Mouse (Mus musculus) liver, embryonic 11.5 days (tissue): ENCODE measurements around the gene Cacna1s. TPM values are rescaled to one million over a fixed set of nuclear protein-coding genes. Genes with fewer than 3 reads are reported as not detected.

Experiments used
- ATAC-seq: fragments of 200-750 bp; cut with Nextera tagmentation; replicated peaks from 2 replicates; pipeline ENCODE4 v1.8.0; 2017; ENCODE audit warnings: moderate number of reproducible peaks, mild to moderate bottlenecking, moderate TSS enrichment, moderate library complexity; ENCODE audit not compliant: low FRiP score
- DNase-seq: peaks from one replicate; pipeline ENCODE4 v3.0.0-alpha.2; 2017; ENCODE audit warnings: low spot score
- H3K27ac ChIP-seq: fragments of 300-500 bp; sonication (generic); 2 replicates; pipeline ENCODE4 v1.5.1; 2014; ENCODE audit warnings: mild to moderate bottlenecking, low read depth, low read length, control low read depth
- H3K27me3 ChIP-seq: fragments of 300-500 bp; sonication (generic); replicated peaks from 2 replicates; pipeline ENCODE4 v1.6.1; 2014; ENCODE audit warnings: low read length, mixed read lengths; ENCODE audit not compliant: control insufficient read depth, insufficient read depth
- H3K36me3 ChIP-seq: fragments of 300-500 bp; sonication (generic); 2 replicates; pipeline ENCODE4 v1.6.1; 2014; ENCODE audit warnings: mild to moderate bottlenecking, low read length, moderate library complexity, mixed read lengths; ENCODE audit not compliant: control insufficient read depth, insufficient read depth
- H3K4me1 ChIP-seq: fragments of 300-500 bp; sonication (generic); replicated peaks from 2 replicates; pipeline ENCODE4 v1.6.1; 2014; ENCODE audit warnings: low read length, mixed read lengths; ENCODE audit not compliant: control insufficient read depth, insufficient read depth
- H3K4me2 ChIP-seq: fragments of 300-500 bp; sonication (generic); 2 replicates; pipeline ENCODE4 v1.6.1; 2014; ENCODE audit warnings: mild to moderate bottlenecking, control low read depth, moderate library complexity
- H3K4me3 ChIP-seq: fragments of 300-500 bp; sonication (generic); 2 replicates; pipeline ENCODE4 v1.5.1; 2014; ENCODE audit warnings: low read depth, low read length, control low read depth
- H3K9ac ChIP-seq: fragments of 300-500 bp; sonication (generic); 2 replicates; pipeline ENCODE4 v1.6.1; 2014; ENCODE audit warnings: low read depth, low read length, control low read depth
- H3K9me3 ChIP-seq: fragments of 300-500 bp; sonication (generic); 2 replicates; pipeline ENCODE4 v1.6.1; 2016; ENCODE audit warnings: low read length, inconsistent platforms, mixed read lengths; ENCODE audit not compliant: control insufficient read depth
- WGBS: fragments of 180-500 bp; shearing (Covaris S2); extraction: QIAGEN DNeasy Blood & Tissue Kit; methylation state at CpG from one replicate; pipeline ENCODE4 v1.1.7; 2014; 5-methylcytosine and 5-hydroxymethylcytosine counted together
- polyA plus RNA-seq: library from polyadenylated mRNA; unstranded; fragments of >200 nt; fragmentation: Nextera tagmentation; extraction: Ambion mirVana; gene quantifications from 2 replicates; pipeline ENCODE4 v1.2.1, GENCODE M21; 2014

Gene Cacna1s
- polyA plus RNA-seq, 1 experiment from 2014 or later, result 0.45 TPM

DNA sequence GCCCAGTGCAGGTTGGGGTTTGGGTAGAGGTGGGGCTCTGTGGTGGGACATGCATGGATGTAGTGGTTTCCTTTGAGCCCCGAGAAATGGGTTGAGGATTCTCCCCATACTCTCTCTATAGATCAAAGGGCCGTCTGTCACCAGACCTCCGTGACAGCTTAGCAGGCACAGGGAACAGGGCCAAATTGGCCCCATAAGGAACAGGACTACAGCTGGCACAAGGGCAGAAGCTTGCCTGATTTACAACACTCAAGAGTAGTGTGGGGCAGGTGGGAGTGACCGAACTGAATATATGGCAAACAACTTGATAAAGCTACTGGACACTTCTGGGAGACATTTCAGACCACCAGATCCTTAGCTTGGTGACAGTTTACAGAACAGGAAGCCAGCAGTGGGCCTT, 52.2 kb downstream of the Cacna1s start:
- no peak overlapping the region for H3K4me2 ChIP-seq
- peaks cover 38% of the 10 kb centered on the region for H3K4me1 ChIP-seq
- WGBS, result 49% methylated on average over 4 of the region's 4 CpGs
- ATAC-seq, result no peak
- H3K9ac ChIP-seq, result no peak overlapping the region
- H3K4me3 ChIP-seq, result no peak overlapping the region
- H3K27ac ChIP-seq, result no peak overlapping the region
- no peaks in the 10 kb centered on the region for H3K27me3 ChIP-seq
- no peaks in the 10 kb centered on the region for H3K36me3 ChIP-seq
- no peaks in the 10 kb centered on the region; the same call in 1 of the 2 replicates for H3K9me3 ChIP-seq
- no peak for DNase-seq

DNA sequence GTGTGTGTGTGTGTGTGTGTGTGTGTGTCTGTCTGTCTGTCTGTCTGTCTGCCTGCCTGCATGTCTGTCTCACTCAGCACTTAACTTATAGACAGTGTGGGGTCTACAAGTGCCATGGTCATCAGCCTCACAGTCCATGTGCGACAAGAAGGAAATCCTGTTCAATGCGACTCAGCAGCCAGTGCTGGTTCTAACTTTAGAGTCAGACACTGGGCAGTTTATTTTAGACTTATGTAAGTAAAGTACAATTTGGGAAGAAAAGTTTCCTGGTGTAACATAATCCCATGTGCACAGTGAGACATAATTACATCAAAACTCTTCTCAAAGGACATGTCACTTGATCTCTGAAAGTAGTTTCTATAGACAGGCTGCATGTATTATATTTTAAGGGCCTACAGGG, 56.9 kb downstream of the Cacna1s start:
- Histone ChIP-seq H3K4me2 (no peak overlapping the region), H3K27me3 (no peaks in the 10 kb centered on the region), H3K4me3 (no peak overlapping the region), H3K9ac (no peak overlapping the region), H3K36me3 (no peaks in the 10 kb centered on the region), H3K27ac (no peak overlapping the region), H3K4me1 (peaks cover 7% of the 10 kb centered on the region), H3K9me3 (no peaks in the 10 kb centered on the region)
- WGBS, result 54% methylated on average over 2 of the region's 2 CpGs
- DNase-seq (no peak), ATAC-seq (no peak)

DNA sequence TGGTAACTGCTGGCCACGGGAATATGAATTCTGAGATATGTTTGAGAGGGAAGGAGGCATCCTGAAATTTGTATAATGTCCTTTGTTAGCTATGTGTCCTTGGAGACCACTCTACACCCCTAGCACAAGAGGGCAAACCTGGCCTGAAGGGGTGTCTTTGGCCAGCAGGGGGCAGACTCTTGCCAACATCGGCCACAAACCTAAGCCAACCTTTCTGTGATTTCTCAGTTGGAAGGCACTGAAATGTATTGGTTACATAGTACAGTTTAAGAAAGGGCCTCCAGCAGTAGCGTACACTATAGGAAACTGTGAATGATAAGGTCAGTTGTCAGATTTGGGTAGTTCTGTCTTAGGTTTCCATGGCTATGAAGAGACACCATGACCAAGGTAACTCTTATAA, 63.6 kb downstream of the Cacna1s start:
- ATAC-seq, result no peak
- no peaks in the 10 kb centered on the region for H3K36me3 ChIP-seq
- H3K9me3 ChIP-seq, result no peaks in the 10 kb centered on the region
- peaks cover 16% of the 10 kb centered on the region for H3K4me1 ChIP-seq
- no peak overlapping the region for H3K27ac ChIP-seq
- H3K27me3 ChIP-seq, result no peaks in the 10 kb centered on the region; the same call in 1 of the 2 replicates
- H3K9ac ChIP-seq, result no peak overlapping the region
- no peak overlapping the region for H3K4me2 ChIP-seq
- no peak overlapping the region for H3K4me3 ChIP-seq
- 12% methylated on average over 3 of the region's 3 CpGs for WGBS
- DNase-seq, result no peak

DNA sequence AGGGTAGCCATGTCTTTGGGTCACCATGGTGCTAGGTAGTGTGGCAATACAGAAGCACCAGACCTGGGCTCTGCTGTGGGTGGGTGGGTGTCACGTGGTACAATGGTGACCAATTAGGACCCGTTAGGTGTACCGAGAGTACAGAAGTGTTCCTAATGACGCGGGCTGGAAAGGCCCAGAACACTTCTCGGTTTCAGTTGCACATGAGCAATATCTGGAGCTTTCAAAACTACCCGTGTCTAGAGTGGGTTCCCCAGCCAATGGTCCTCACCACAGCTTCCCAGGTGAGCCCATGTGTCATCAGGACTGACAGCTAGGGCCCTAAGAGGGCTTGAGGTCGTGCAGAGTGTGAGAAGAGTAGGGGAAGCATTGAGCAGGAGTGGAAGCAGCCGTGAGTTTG, 64.5 kb downstream of the Cacna1s start:
- Histone ChIP-seq H3K4me2 (no peak overlapping the region), H3K9me3 (no peaks in the 10 kb centered on the region), H3K27ac (no peak overlapping the region), H3K9ac (no peak overlapping the region), H3K36me3 (no peaks in the 10 kb centered on the region), H3K27me3 (no peaks in the 10 kb centered on the region; the same call in 1 of the 2 replicates), H3K4me1 (peaks cover 16% of the 10 kb centered on the region), H3K4me3 (no peak overlapping the region)
- ATAC-seq, result no peak
- 76% methylated on average over 9 of the region's 9 CpGs for WGBS
- no peak for DNase-seq

DNA sequence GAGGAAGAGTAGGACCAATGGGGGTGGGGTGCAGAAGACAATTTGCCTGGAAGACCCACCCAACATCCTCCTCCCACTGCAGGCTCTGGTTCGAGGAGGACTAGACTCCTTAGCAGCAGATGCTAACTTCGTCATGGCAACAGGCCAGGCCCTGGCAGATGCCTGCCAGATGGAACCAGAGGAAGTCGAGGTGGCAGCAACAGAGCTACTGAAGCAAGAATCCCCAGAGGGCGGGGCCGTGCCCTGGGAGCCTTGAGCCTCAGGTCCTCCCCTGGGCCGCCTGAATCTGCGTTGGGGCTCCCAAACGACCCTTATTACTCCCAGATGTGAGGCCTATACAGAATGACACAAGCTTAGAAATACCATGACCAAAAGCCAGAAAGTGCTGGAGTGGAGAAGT, 66.3 kb downstream of the Cacna1s start:
- no peak overlapping the region for H3K4me2 ChIP-seq
- no peak for ATAC-seq
- no peak for DNase-seq
- H3K27me3 ChIP-seq, result no peaks in the 10 kb centered on the region; the same call in 1 of the 2 replicates
- WGBS, result 49% methylated on average over 8 of the region's 8 CpGs
- no peak overlapping the region for H3K9ac ChIP-seq
- no peaks in the 10 kb centered on the region for H3K36me3 ChIP-seq
- H3K27ac ChIP-seq, result no peak overlapping the region
- H3K9me3 ChIP-seq, result no peaks in the 10 kb centered on the region
- peaks cover 16% of the 10 kb centered on the region for H3K4me1 ChIP-seq
- H3K4me3 ChIP-seq, result no peak overlapping the region

DNA sequence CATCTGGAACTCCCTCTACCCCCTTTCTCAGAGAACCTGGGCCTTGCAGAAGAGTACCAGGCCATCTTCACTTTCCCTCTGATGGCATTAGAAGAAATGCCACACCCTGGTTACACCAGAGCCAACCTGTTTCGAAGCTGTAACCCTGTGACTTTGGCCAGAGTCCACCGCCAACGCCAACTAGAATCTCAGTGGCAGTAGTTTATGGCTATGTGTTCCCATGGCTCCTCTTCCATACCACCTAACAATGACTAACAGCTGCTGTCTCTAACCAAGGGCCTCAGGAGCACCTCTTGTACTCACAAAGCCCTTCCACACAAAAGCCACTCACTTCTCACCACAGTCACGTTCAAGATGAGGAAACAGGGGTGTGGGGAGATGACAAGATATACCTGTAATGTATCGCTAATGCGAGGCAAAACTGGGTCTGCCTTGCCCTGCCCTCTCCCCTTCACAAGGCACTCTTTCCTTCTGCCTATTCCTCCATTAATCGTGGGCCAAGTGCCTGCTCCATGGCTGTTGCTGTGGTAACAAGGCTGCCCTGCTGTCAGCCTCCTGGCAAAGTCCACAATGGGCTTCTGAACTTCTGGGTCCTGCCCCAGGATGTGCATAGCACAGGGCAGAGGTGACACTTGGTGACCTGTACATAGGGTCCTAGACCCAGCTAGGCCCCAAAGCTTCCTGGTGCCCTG, 67.2 kb downstream of the Cacna1s start:
- Histone ChIP-seq H3K9ac (no peak overlapping the region), H3K4me3 (no peak overlapping the region), H3K36me3 (no peaks in the 10 kb centered on the region), H3K9me3 (no peaks in the 10 kb centered on the region), H3K27ac (no peak overlapping the region), H3K4me2 (no peak overlapping the region), H3K27me3 (no peaks in the 10 kb centered on the region; the same call in 1 of the 2 replicates), H3K4me1 (peaks cover 16% of the 10 kb centered on the region)
- DNase-seq, result no peak
- 81% methylated on average over 7 of the region's 7 CpGs for WGBS
- ATAC-seq, result no peak

DNA sequence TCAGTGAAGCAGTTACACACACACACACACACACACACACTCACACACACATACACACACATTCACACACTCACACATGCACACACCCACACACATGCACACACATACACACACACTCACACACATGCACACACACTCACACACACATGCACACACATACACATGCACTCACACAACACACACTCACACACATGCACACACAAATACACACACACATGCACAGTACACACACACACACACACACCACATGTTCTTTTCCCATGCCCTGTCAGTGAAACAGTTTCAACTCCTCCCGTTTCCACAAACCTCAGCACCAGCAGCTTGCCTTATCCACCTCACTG, 67.7 kb downstream of the Cacna1s start:
- Histone ChIP-seq H3K36me3 (no peaks in the 10 kb centered on the region), H3K27ac (no peak overlapping the region), H3K4me1 (peaks cover 16% of the 10 kb centered on the region), H3K4me2 (no peak overlapping the region), H3K27me3 (no peaks in the 10 kb centered on the region; the same call in 1 of the 2 replicates), H3K9me3 (no peaks in the 10 kb centered on the region), H3K4me3 (no peak overlapping the region), H3K9ac (no peak overlapping the region)
- peak; percentile 5; the same call in 1 of the 2 replicates for ATAC-seq
- no peak for DNase-seq
- WGBS, result 14% methylated on average over 1 of the region's 1 CpGs

DNA sequence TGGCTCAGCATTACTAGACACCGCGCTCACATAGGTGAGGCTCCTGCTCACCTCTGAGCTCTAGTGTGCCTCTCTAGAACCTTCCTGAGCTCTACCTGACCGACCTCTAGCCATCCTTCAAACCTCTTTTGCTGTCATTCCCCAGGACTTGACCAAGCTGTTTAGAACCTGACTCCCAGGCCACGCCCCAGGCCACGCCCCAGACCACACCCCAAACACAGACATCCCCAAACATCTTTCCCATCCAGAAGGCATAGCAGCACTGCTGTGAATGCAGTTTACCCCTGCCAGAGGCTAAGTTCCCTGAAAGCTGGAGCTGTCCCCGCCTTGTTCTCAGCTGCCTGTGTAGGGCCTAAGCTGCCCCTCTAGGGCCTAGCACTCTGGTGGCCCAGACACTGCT, 68.2 kb downstream of the Cacna1s start:
- H3K9me3 ChIP-seq, result no peaks in the 10 kb centered on the region
- no peaks in the 10 kb centered on the region for H3K36me3 ChIP-seq
- H3K4me1 ChIP-seq, result peaks cover 16% of the 10 kb centered on the region
- 39% methylated on average over 6 of the region's 6 CpGs for WGBS
- ATAC-seq (peak; percentile 42; the same call in 1 of the 2 replicates), DNase-seq (no peak)
- no peak overlapping the region for H3K4me2 ChIP-seq
- no peaks in the 10 kb centered on the region; the same call in 1 of the 2 replicates for H3K27me3 ChIP-seq
- H3K4me3 ChIP-seq, result no peak overlapping the region
- H3K9ac ChIP-seq, result no peak overlapping the region
- H3K27ac ChIP-seq, result no peak overlapping the region

DNA sequence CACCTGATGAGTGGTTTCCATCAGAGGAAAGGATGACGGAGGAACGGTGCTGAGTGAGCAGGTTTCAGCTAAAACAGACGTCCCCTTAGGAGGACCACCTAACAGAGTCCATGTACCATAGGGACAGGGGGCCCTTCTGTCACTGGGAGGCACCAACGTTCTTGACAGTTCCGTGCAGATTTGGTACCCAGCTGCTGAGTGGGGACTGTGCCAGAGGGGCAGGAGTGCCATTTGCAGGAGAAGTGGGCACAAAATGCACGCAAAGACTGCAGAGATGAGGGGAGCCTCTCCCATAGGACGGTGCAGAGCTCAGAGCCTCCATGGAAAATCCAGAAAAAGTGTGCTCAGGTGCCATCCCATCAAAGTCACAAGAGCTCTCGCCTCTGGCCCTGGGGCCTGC, 69.5 kb downstream of the Cacna1s start:
- Histone ChIP-seq H3K36me3 (no peaks in the 10 kb centered on the region), H3K27ac (no peak overlapping the region), H3K9ac (no peak overlapping the region), H3K27me3 (no peaks in the 10 kb centered on the region; the same call in 1 of the 2 replicates), H3K4me3 (no peak overlapping the region), H3K9me3 (no peaks in the 10 kb centered on the region), H3K4me2 (no peak overlapping the region), H3K4me1 (peaks cover 25% of the 10 kb centered on the region)
- 85% methylated on average over 8 of the region's 8 CpGs for WGBS
- ATAC-seq, result no peak
- DNase-seq, result no peak
